ENCODE assay signal across 13 mouse cellular contexts in the genomic region with DNA sequence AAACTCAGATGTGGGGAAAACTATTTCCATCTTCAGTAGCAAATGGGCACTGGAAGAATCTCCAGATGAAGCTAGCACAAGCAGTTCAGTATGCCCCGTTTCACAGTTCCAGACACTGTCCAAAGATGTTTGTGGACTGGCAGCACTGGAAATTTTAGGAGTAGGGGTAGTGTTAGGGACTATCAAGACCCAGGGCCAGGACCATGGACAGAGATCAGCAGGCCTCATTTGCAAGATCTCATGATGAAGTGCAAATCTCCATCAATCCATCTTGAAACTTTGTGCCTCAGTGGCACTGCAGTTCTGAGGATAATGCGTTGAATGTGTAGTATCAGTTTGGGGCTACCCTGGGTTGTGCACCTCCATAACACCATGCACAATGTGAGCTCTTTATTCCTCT. TPM values are rescaled to one million over a fixed set of nuclear protein-coding genes. Genes with fewer than 3 reads are reported as not detected.
DNase-seq lines count a peak whose midpoint lies in the region; ATAC-seq lines count a peak whose summit lies in the region.
"Had no signal": no experiment of that assay in that cellular context is flagged by ENCODE, and none has a peak within 500 bp of the region (broad histone marks: within the 10 kb centered on the region; RNA-seq: fewer than 3 reads in every experiment).

No protein-coding gene starts in this region.

- WGBS in limb, embryonic 10.5 days: 76% methylated on average over 2 of the region's 2 CpGs

- ATAC-seq in megakaryocyte, adult 5-6 weeks (ENCODE audit: poor library complexity, severe bottlenecking): no peak
- no peak for ATAC-seq in CD4-positive, CD25-positive, alpha-beta regulatory T cell, adult 4 months
- ATAC-seq: activated CD4-positive, CD25-positive, alpha-beta regulatory T cell, adult 4 months; midbrain, embryonic 15.5 days had no signal

- H3K27me3 ChIP-seq in limb, embryonic 10.5 days (ENCODE audit: low read depth, poor library complexity, severe bottlenecking): peaks cover 61% of the 10 kb centered on the region

- H3K27ac ChIP-seq in limb, embryonic 10.5 days: no peak overlapping the region
- H3K27ac ChIP-seq: forebrain, embryonic 10.5 days; limb, embryonic 12.5 days; midbrain, embryonic 15.5 days had no signal

- H3K4me3 ChIP-seq in limb, embryonic 10.5 days: no peak overlapping the region
- H3K4me3 ChIP-seq: forebrain, embryonic 10.5 days; limb, embryonic 12.5 days; midbrain, embryonic 15.5 days had no signal

- no peaks in the 10 kb centered on the region for H3K36me3 ChIP-seq in limb, embryonic 10.5 days
- H3K36me3 ChIP-seq: forebrain, embryonic 10.5 days; limb, embryonic 12.5 days; midbrain, embryonic 15.5 days had no signal

- no peaks in the 10 kb centered on the region for H3K4me1 ChIP-seq in limb, embryonic 10.5 days
- H3K4me1 ChIP-seq: forebrain, embryonic 10.5 days; limb, embryonic 12.5 days; midbrain, embryonic 15.5 days had no signal

- DNase-seq in heart, postnatal 4 days: peak; percentile 15
- no peak for DNase-seq in heart, adult 11 months
- DNase-seq in lung, postnatal 14 days: peak; percentile 9
- DNase-seq in lung, postnatal 36 days: no peak
- peak; percentile 40 for DNase-seq in R1 (ENCODE audit: low read depth, low spot score)
- DNase-seq in limb, embryonic 10.5 days (ENCODE audit: low spot score): peak; percentile 37
- DNase-seq: thymus, postnatal 36 days had no signal

- no peaks in the 10 kb centered on the region for H3K9me3 ChIP-seq in limb, embryonic 10.5 days (replicated peaks)
- H3K9me3 ChIP-seq: forebrain, embryonic 10.5 days; limb, embryonic 12.5 days; midbrain, embryonic 15.5 days had no signal

RNA-seq across cellular contexts. Expression of gene Nexmif, which starts 7.7 kb away (rescaled TPM):
- total RNA-seq in heart, postnatal 4 days (2021): 1 to 10 TPM; 2.3 to 2.6 TPM
- 0.40 and 0.83 TPM in 2 replicates for polyA plus RNA-seq in limb, embryonic 10.5 days (2016; fragmentation: Nextera tagmentation; extraction: Ambion mirVana)
- not detected in 2 replicates for total RNA-seq in megakaryocyte, adult 5-6 weeks (2015)
- not detected in 2 replicates for total RNA-seq in megakaryocyte, adult 5-6 weeks (2017)
- polyA plus RNA-seq in CD4-positive, CD25-positive, alpha-beta regulatory T cell, adult 4 months (2017; shearing (Covaris generic)): not detected
- polyA plus RNA-seq: activated CD4-positive, CD25-positive, alpha-beta regulatory T cell, adult 4 months had no signal

Comparison
In these comparisons a context has a peak if more than half of its experiments do, and no peak if none do; other contexts are left out.
1. DNase-seq: peak in heart, postnatal 4 days (single experiment), lung, postnatal 14 days (single experiment), R1 (single experiment) and limb, embryonic 10.5 days (single experiment); none in heart, adult 11 months (single experiment) and lung, postnatal 36 days (single experiment).